Mouse (Mus musculus): ENCODE data around the gene Gtf3c5. TPM values are rescaled to one million over a fixed set of nuclear protein-coding genes. Genes with fewer than 3 reads are reported as not detected.

Gene Gtf3c5
- total and polyA plus RNA-seq, 2 experiments = 2.9 to 7.8 TPM

- Histone ChIP-seq H3K79me2 (ENCODE audit: control insufficient read depth, insufficient read depth, low read length) (no peaks in the 10 kb centered on the region), H3K4me3 (ENCODE audit: insufficient read depth, low read depth, low read length) (no peak overlapping the region), H3K27ac (replicated peaks; ENCODE audit: insufficient read depth, low read depth, low read length) (peak overlapping the region; percentile 23; the same call in 1 of the 2 replicates), H3K9ac (ENCODE audit: low read depth, low read length) (no peak overlapping the region), H3K36me3 (ENCODE audit: control insufficient read depth, insufficient read depth, low read length) (no peaks in the 10 kb centered on the region), H3K4me1 (ENCODE audit: control insufficient read depth, insufficient read depth, low read length) (0 out of 2 replicates have a peak, but pooled peaks cover 4% of the 10 kb centered on the region), H3K27me3 (ENCODE audit: control insufficient read depth, insufficient read depth, low read length) (no peaks in the 10 kb centered on the region)
- WGBS = 44% methylated on average over 4 of the region's 4 CpGs
- no peak for TF ChIP-seq POLR2A (IDR thresholded peaks at IDR 0.05; ENCODE audit: extremely low read depth, insufficient read depth, low read length)
- TF ChIP-seq CTCF (IDR thresholded peaks at IDR 0.05; ENCODE audit: low read depth, low read length) = no peak
- DNase-seq (ENCODE audit: extremely low read depth, low read depth, low spot score) = no peak
Measured at GRCm38 (mm10) chr2:28535263-28535540, 48.3 kb downstream of the Gtf3c5 start.

GRCm38 (mm10) chr2:28534436-28535262 lies 48.9 kb downstream of the Gtf3c5 start:
- no peaks in the 10 kb centered on the region for H3K79me2 ChIP-seq (ENCODE audit: control insufficient read depth, insufficient read depth, low read length)
- H3K4me3 ChIP-seq (ENCODE audit: insufficient read depth, low read depth, low read length) = no peak overlapping the region; the same call in 1 of the 2 replicates
- no peak for DNase-seq (ENCODE audit: extremely low read depth, low read depth, low spot score)
- TF ChIP-seq POLR2A (IDR thresholded peaks at IDR 0.05; ENCODE audit: extremely low read depth, insufficient read depth, low read length) = no peak
- TF ChIP-seq CTCF (IDR thresholded peaks at IDR 0.05; ENCODE audit: low read depth, low read length) = no peak
- H3K9ac ChIP-seq (ENCODE audit: low read depth, low read length) = peak overlapping the region; percentile 35; the same call in 1 of the 2 replicates
- no peaks in the 10 kb centered on the region for H3K36me3 ChIP-seq (ENCODE audit: control insufficient read depth, insufficient read depth, low read length)
- H3K27me3 ChIP-seq (ENCODE audit: control insufficient read depth, insufficient read depth, low read length) = no peaks in the 10 kb centered on the region
- peak overlapping the region; percentile 56 for H3K27ac ChIP-seq (replicated peaks; ENCODE audit: insufficient read depth, low read depth, low read length)
- 68% methylated on average over 11 of the region's 11 CpGs for WGBS
- 0 out of 2 replicates have a peak, but pooled peaks cover 2% of the 10 kb centered on the region for H3K4me1 ChIP-seq (ENCODE audit: control insufficient read depth, insufficient read depth, low read length)

- WGBS = 70% methylated on average over 7 of the region's 7 CpGs
- H3K36me3 ChIP-seq (ENCODE audit: control insufficient read depth, insufficient read depth, low read length) = no peaks in the 10 kb centered on the region
- no peak for TF ChIP-seq CTCF (IDR thresholded peaks at IDR 0.05; ENCODE audit: low read depth, low read length)
- TF ChIP-seq POLR2A (IDR thresholded peaks at IDR 0.05; ENCODE audit: extremely low read depth, insufficient read depth, low read length) = no peak
- H3K27me3 ChIP-seq (ENCODE audit: control insufficient read depth, insufficient read depth, low read length) = no peaks in the 10 kb centered on the region
- H3K4me1 ChIP-seq (ENCODE audit: control insufficient read depth, insufficient read depth, low read length) = 0 out of 2 replicates have a peak, but pooled peaks cover 2% of the 10 kb centered on the region
- peak overlapping the region; percentile 73 for H3K4me3 ChIP-seq (ENCODE audit: insufficient read depth, low read depth, low read length)
- DNase-seq (ENCODE audit: extremely low read depth, low read depth, low spot score) = no peak
- peak overlapping the region; percentile 56; the same call in 1 of the 2 replicates for H3K27ac ChIP-seq (replicated peaks; ENCODE audit: insufficient read depth, low read depth, low read length)
- peak overlapping the region; percentile 88 for H3K9ac ChIP-seq (ENCODE audit: low read depth, low read length)
- no peaks in the 10 kb centered on the region for H3K79me2 ChIP-seq (ENCODE audit: control insufficient read depth, insufficient read depth, low read length)
Measured at GRCm38 (mm10) chr2:28533901-28534435, 49.6 kb downstream of the Gtf3c5 start.

GRCm38 (mm10) chr2:28532938-28533771 lies 50.4 kb downstream of the Gtf3c5 start:
- Histone ChIP-seq H3K36me3 (ENCODE audit: control insufficient read depth, insufficient read depth, low read length) (no peaks in the 10 kb centered on the region), H3K4me1 (ENCODE audit: control insufficient read depth, insufficient read depth, low read length) (0 out of 2 replicates have a peak, but pooled peaks cover 2% of the 10 kb centered on the region), H3K9ac (ENCODE audit: low read depth, low read length) (peak overlapping the region; percentile 88), H3K27ac (replicated peaks; ENCODE audit: insufficient read depth, low read depth, low read length) (no peak overlapping the region), H3K4me3 (ENCODE audit: insufficient read depth, low read depth, low read length) (peak overlapping the region; percentile 73), H3K27me3 (ENCODE audit: control insufficient read depth, insufficient read depth, low read length) (no peaks in the 10 kb centered on the region), H3K79me2 (ENCODE audit: control insufficient read depth, insufficient read depth, low read length) (no peaks in the 10 kb centered on the region)
- peak; percentile 49 for DNase-seq (ENCODE audit: extremely low read depth, low read depth, low spot score)
- WGBS = 3% methylated on average over 48 of the region's 49 CpGs
- TF ChIP-seq POLR2A (IDR thresholded peaks at IDR 0.05; ENCODE audit: extremely low read depth, insufficient read depth, low read length) (no peak), CTCF (IDR thresholded peaks at IDR 0.05; ENCODE audit: low read depth, low read length) (peak; percentile 27; the same call in 1 of the 2 replicates)

GRCm38 (mm10) chr2:28530311-28530710 lies 53.2 kb downstream of the Gtf3c5 start:
- Histone ChIP-seq H3K27me3 (ENCODE audit: control insufficient read depth, insufficient read depth, low read length) (no peaks in the 10 kb centered on the region), H3K79me2 (ENCODE audit: control insufficient read depth, insufficient read depth, low read length) (no peaks in the 10 kb centered on the region), H3K4me1 (ENCODE audit: control insufficient read depth, insufficient read depth, low read length) (0 out of 2 replicates have a peak, but pooled peaks cover 2% of the 10 kb centered on the region), H3K9ac (ENCODE audit: low read depth, low read length) (no peak overlapping the region), H3K36me3 (ENCODE audit: control insufficient read depth, insufficient read depth, low read length) (no peaks in the 10 kb centered on the region), H3K4me3 (ENCODE audit: insufficient read depth, low read depth, low read length) (no peak overlapping the region), H3K27ac (replicated peaks; ENCODE audit: insufficient read depth, low read depth, low read length) (no peak overlapping the region)
- TF ChIP-seq CTCF (IDR thresholded peaks at IDR 0.05; ENCODE audit: low read depth, low read length) = no peak
- no peak for DNase-seq (ENCODE audit: extremely low read depth, low read depth, low spot score)
- WGBS = 66% methylated on average over 7 of the region's 7 CpGs
